ENCODE assay signal across 24 mouse cellular contexts in genomic region chr7:125690516-125690915, GRCm38 (mm10). TPM values are rescaled to one million over a fixed set of nuclear protein-coding genes. Genes with fewer than 3 reads are reported as not detected.
DNase-seq lines count a peak whose midpoint lies in the region; ATAC-seq lines count a peak whose summit lies in the region.
"Had no signal": no experiment of that assay in that cellular context is flagged by ENCODE, and none has a peak within 500 bp of the region (broad histone marks: within the 10 kb centered on the region; RNA-seq: fewer than 3 reads in every experiment).

No protein-coding gene starts in this region.

- H3K36me3 ChIP-seq in limb, embryonic 10.5 days: peaks cover 97% of the 10 kb centered on the region

- peak; percentile 20; the same call in 1 of the 2 replicates for ATAC-seq in frontal cortex, adult (ENCODE audit: low TSS enrichment)
- ATAC-seq: CD4-positive, CD25-positive, alpha-beta regulatory T cell, adult 4 months; forebrain, embryonic 16.5 days; hindbrain, postnatal 0 days had no signal

- H3K27ac ChIP-seq in limb, embryonic 10.5 days: no peak overlapping the region
- H3K27ac ChIP-seq: embryonic facial prominence, embryonic 13.5 days; forebrain, embryonic 12.5 days; heart, embryonic 10.5 days; hindbrain, embryonic 13.5 days; hindbrain, postnatal 0 days had no signal

- no peaks in the 10 kb centered on the region for H3K9me3 ChIP-seq in limb, embryonic 10.5 days (replicated peaks)
- H3K9me3 ChIP-seq: embryonic facial prominence, embryonic 13.5 days; forebrain, embryonic 12.5 days; G1E; heart, embryonic 10.5 days; hindbrain, embryonic 13.5 days had no signal

- DNase-seq in frontal cortex, postnatal 25 days (ENCODE audit: low spot score in 2 of 2): no peak
- DNase-seq in right cerebral cortex, adult 18-20 months: peak; percentile 59
- DNase-seq in right cerebral cortex, adult 2 months (ENCODE audit: low spot score in 2 of 2): no peak
- DNase-seq in left cerebral cortex, postnatal 25 days (ENCODE audit: low spot score in 2 of 2): peak; percentile 27 to 71
- no peak for DNase-seq in limb, embryonic 10.5 days (ENCODE audit: low spot score)
- DNase-seq in adrenal gland, adult 8-10 months: no peak
- DNase-seq: adrenal gland, postnatal 14 days; B cell, adult 2 months; cerebellum, adult 18-20 months; cerebellum, adult 9-11 months; cerebellum, postnatal 36 days; gastrocnemius, postnatal 10 days; heart, adult 18-20 months; heart, postnatal 10 days; heart, postnatal 4 days had no signal

- intact Hi-C loops in left cerebral cortex, postnatal 25 days (cut with DNase I): loop anchor here (5.0 to 10.0 kb wide), 2 partner anchors 314 to 392 kb away; partner anchors contain the start of gene Gsg1l

- no peaks in the 10 kb centered on the region for H3K27me3 ChIP-seq in limb, embryonic 10.5 days (ENCODE audit: low read depth, poor library complexity, severe bottlenecking)
- H3K27me3 ChIP-seq: embryonic facial prominence, embryonic 13.5 days; forebrain, embryonic 12.5 days; hindbrain, embryonic 13.5 days had no signal

- WGBS in limb, embryonic 10.5 days: 85% methylated on average over 4 of the region's 4 CpGs

- H3K4me1 ChIP-seq in limb, embryonic 10.5 days: no peaks in the 10 kb centered on the region
- H3K4me1 ChIP-seq: embryonic facial prominence, embryonic 13.5 days; forebrain, embryonic 12.5 days; hindbrain, embryonic 13.5 days had no signal

- no peak overlapping the region for H3K4me3 ChIP-seq in limb, embryonic 10.5 days
- H3K4me3 ChIP-seq: embryonic facial prominence, embryonic 13.5 days; forebrain, embryonic 12.5 days; heart, embryonic 10.5 days; hindbrain, embryonic 13.5 days had no signal

RNA-seq across cellular contexts. Expression of gene Gtf3c1, which starts 17.1 kb away (rescaled TPM):
- total RNA-seq in left cerebral cortex, postnatal 25 days (2021): 100 to 1,000 TPM in 1 of 2 experiments, 10 to 100 TPM in 1; 96.8 to 101 TPM
- polyA plus RNA-seq in limb, embryonic 10.5 days (2016; fragmentation: Nextera tagmentation; extraction: Ambion mirVana): 44.4 and 50.6 TPM in 2 replicates
- total RNA-seq in adrenal gland, adult 8-10 months (2022): 10 to 100 TPM; 72.8 to 86.8 (median 78.4) TPM

RNA-seq across cellular contexts. Expression of gene D430042O09Rik, which starts 17.2 kb away (rescaled TPM):
- 10 to 100 TPM; 21.8 to 31.6 TPM for total RNA-seq in left cerebral cortex, postnatal 25 days (2021)
- polyA plus RNA-seq in limb, embryonic 10.5 days (2016; fragmentation: Nextera tagmentation; extraction: Ambion mirVana): 9.0 and 9.7 TPM in 2 replicates
- 10 to 100 TPM; 29.6 to 39.5 (median 34.4) TPM for total RNA-seq in adrenal gland, adult 8-10 months (2022)

Comparison
In these comparisons a context has a peak if more than half of its experiments do, and no peak if none do; other contexts are left out.
1. DNase-seq: peak in right cerebral cortex, adult 18-20 months (single experiment) and left cerebral cortex, postnatal 25 days (2 of 2); none in frontal cortex, postnatal 25 days (0 of 2), right cerebral cortex, adult 2 months (0 of 2), limb, embryonic 10.5 days (single experiment) and adrenal gland, adult 8-10 months (single experiment).